Mouse (Mus musculus) NIH3T3 (cell line): ENCODE results near the gene Camkmt.

ENCODE experiments used
- DNase-seq: peaks from one replicate; pipeline ENCODE4 v3.0.0-alpha.2; 2012; ENCODE audit warnings: low read depth

The Camkmt gene

GRCm38 (mm10) chr17:85495012-85495754 is 404.8 kb downstream of the Camkmt start:
- no peak for DNase-seq

GRCm38 (mm10) chr17:85495871-85496270 is 405.5 kb downstream of the Camkmt start:
- DNase-seq, result peak; percentile 9

GRCm38 (mm10) chr17:85504888-85505287 is 414.5 kb downstream of the Camkmt start:
- DNase-seq, result no peak

- DNase-seq, result no peak
These were observed 416.1 kb downstream of the Camkmt start for GRCm38 (mm10) chr17:85506206-85507088.

- DNase-seq, result no peak
These were observed 416.7 kb downstream of the Camkmt start for GRCm38 (mm10) chr17:85507089-85507460.
